Mouse (Mus musculus): Measurements from ENCODE around the gene Lrtm1.

Lrtm1 gene

DNA sequence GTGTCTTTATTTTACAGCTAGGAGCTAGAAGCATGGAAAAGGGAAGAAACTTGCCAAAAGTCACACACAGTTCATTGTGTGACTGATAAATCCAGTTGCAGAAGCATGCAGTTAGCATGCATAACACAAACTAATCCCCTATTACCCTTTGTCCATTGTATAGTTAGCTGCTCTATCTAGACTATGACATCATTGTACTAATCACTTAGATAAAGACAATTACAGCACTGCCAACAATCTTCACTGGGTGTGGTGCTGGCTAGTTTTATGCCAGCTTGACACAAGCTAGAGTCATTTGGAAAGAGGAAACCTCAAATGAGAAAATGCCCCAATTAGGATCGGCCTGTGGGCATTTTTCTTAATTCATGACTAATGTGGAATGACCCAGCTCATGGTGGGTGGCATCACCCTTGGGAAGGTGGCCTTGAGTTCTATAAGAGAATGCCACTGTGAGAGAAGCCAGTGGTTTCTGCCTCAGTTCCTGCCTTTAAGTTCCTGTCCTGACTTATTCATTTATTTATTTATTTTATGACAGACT, 13.9 kb downstream of the Lrtm1 start:
- DNase-seq (ENCODE audit: low read depth, low spot score), result no peak

DNA sequence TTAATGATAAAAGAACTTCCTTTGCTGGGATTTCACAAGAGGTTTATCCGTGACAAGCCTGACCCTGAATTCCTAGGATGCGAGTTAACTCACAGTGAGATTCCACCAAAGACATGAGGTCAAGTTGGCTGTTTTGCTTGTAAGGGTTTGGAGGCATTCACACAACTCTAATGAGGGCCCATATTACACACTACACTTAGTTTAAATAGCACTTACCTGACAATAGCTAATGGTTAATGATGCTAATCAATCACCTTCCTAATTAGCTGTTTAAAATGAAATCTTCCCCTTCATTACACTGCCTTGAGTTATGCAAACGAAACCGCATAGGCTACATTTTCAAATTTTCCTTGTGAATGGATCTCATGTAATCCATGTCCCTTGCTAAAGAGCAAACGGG, 20.2 kb downstream of the Lrtm1 start:
- DNase-seq (ENCODE audit: low read depth, low spot score), result no peak

DNA sequence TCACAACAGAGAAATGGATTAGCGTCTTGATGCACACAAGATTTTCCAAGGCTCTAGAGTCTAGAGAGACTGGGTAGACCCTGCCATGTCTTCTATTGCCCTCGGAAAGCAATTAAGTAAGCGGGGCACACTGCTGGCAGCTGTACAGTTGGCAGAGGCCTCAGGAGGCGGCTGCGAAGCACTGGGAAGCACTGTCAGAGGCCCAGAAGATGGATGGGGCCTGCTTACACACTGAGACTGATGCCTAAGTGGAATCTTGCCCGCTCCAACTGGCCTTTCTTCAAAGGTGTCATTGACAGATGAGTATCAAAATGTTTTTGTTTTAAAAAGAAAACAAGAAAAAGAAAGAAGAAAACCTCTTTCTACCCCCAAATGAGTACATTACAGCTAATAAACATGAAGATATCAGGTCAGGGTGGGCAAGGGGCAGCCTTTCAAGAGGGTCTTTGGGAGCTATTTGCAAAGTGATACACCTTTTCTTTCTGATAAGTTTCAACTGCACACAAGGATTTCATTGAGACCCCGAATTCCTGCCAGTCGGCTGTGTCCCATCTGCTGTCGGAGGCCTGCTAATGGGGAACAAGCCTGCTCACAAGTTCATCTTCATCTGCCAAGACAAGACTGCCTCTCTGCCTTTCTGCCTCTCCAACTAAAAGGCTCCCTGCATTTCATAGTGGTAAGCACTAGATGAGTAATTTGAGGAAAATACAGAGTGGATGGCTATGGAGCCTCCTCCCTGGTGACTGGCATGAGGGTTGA, 22.8 kb downstream of the Lrtm1 start:
- no peak for DNase-seq (ENCODE audit: low read depth, low spot score)

DNA sequence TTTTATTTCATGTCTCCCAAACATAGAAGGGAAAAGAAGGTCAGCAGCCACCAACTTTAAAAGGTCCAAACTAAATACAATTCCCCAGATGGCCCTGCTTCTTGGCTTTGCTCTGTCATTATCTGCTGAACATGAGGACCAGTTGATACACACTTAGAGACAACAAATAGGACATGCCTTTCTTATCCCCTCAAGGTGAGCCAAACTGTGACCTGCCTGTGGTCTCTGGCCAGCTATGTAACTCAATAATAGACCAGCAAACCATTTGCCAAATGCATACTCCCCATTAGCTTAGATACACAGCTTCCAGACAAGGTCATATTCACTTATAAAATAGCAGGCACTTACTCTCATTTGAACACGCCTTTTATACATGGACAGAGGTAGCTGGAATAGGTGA, 23.5 kb downstream of the Lrtm1 start:
- DNase-seq (ENCODE audit: low read depth, low spot score), result no peak

DNA sequence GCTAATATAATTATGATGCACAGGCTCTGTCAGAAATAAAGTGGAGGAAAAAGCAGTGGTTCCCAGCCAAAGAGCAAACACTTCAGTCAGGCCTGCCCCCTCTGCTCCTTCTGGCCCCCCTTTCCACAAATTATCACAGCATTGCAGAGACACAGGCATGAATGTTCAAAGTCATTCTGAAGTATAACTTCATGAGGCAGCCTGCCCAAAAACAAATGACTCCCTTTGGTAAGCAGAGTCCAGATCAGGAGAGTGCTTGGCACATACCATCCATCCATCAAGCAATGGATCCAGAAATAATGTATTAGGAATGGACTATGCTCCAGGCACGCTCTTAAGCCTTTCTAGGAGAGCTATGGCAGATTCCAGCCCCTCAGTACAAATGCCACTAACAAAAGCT, 24.3 kb downstream of the Lrtm1 start:
- no peak for DNase-seq (ENCODE audit: low read depth, low spot score)

DNA sequence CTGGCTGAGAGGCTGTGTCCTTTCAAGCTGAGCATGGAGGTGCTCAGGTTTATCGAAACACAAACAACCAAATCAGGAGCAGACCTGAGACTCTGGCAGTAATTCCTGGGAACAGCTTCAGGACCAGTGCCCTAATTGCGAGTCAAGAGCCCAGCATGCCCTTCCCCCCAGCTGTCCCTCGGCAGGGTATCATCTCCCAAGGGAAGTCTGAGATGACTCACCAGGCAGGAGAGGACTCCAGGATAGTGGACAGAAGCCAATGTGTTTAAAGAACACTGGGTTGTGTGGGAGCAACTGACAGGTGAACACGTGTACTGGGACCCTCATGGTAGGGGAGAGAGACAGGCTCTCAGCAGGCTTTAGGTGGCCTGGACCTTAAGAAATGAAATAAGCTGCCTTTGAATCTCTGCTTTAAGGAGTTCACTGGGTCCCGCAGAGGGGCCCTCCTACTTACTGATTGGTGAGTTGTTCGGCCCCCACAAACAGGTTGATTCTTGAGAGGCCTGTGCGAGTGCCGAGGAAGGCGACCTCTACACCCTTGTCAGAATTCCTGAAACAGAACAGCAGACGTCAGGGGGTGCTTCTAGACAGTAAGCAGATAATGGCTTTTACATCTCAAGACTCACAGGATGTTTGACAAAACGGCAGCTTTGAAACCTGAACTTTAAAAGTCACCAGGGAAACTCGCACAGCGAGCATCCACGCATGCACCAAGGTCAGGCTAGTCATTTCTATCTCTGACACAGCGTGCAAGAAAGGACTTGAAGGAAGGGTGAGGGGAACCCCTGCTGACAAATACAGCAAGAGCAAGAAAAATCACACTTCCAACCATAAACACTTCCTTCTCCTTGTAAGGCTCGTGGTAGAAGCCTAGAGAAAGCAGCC, 34.2 kb downstream of the Lrtm1 start:
- no peak for DNase-seq (ENCODE audit: low read depth, low spot score)

DNA sequence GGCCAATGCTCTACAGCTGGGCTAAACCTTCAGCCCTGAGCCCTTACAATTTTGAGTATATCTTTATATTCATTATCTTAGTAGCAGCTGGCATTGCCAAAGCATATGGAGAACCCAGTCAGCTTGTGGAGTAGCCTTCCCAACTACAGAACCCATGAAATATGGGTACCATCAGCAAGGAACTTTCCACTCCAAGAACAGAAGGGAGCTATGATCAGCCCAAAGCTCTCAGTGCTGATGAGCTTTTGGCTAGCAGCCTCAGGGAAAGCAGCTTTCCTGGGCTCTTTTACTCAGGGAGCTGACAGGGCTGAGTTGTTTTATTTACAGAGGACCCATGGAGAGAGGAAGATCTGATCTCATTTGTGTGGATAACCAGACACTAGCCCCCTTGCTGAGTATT, 42.7 kb downstream of the Lrtm1 start:
- peak; percentile 55 for DNase-seq (ENCODE audit: low read depth, low spot score)

DNA sequence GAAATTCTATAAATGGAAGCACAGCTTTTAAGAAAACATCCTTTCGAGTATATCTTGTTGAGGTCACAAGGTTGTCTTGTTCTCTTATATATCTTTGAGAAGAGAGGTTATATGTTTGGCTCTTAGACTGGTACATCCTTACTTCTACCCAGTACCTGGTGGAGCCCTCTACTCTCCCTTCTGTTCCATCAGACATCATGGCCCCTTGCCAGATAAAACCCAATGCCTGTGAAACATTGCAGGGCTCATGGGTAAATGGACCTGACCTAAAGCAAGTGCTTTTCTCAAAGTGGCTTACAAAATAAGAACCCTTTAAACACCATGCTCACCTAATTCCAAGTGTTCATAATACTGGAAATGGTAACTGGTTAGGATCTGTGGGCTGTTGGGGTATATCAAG, 43.5 kb downstream of the Lrtm1 start:
- DNase-seq (ENCODE audit: low read depth, low spot score), result no peak

DNA sequence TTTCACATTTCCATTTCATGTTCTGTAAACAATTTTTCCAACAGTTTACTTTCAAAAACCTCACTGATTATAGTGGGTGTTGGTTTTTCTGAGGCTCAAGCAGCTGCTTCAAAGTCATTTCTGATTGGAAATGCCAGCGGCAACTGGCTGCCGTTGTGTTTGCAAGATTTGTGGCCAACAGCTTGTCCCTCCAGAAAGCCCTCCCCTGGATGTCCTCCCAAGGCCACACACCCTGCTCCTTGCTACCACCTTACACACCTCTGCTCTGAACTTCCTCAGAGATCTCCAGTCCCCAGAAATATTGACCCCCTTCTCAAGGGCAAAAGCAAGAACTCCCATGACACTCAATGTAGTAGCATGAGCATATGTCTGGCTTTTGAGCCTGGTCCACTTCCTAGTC, 44.7 kb downstream of the Lrtm1 start:
- DNase-seq (ENCODE audit: low read depth, low spot score), result no peak

DNA sequence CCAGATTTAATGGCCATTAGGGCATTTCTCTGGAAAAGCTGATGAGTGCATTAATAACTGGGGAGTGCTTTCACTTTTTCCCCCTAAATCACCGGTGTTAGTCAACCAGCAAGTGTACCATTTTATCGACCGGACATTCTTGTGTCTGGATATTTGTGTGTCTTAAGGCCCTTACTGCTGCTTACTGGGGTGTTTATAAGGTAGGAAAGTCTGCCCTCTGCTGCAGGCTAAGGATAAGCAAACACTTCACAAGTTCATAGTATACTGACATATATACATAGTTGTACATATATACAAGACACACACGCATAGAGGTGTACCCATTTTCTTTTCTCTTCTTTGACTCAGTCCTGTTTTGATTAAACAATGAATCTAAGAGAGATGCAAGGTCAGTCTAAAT, 55.7 kb downstream of the Lrtm1 start:
- peak; percentile 60 for DNase-seq (ENCODE audit: low read depth, low spot score)

DNA sequence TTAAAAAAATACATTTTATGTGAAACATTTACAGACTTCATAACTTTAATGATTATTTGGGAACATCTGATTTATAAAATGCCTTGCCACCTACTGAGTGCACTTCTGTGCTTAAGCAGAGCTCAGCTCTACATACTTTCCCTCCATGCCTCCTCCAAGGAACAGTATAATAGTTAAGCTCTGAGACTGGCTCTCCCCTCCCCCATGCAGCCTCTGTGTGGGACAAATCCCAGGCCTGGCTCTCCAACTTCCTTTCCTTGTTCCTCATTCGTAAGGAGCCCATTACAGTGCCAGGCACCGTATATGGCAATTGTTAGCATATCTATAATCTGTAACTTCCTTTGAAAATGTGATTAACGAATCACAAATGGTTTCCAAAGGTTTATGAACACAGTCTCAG, 59.4 kb downstream of the Lrtm1 start:
- DNase-seq (ENCODE audit: low read depth, low spot score), result no peak

DNA sequence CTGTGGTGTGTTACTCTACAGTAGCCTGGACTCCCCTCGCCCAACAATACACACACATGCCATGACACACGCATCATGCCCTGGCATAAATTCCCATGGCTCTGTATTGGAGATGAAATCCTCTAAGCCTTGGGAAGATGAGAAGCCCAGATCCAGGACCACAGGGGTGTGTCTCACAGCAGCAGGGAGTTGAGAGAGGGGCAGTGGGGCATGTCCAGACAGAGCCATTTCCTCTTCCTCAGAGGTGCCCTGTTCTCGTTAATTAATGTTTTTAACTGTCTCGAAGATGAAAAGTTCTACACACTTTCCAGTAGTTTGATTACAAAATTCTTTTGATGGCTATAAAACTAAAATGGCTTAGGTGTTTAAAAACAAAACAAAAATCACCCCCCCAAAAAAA, 62.2 kb downstream of the Lrtm1 start:
- DNase-seq (ENCODE audit: low read depth, low spot score), result no peak

DNA sequence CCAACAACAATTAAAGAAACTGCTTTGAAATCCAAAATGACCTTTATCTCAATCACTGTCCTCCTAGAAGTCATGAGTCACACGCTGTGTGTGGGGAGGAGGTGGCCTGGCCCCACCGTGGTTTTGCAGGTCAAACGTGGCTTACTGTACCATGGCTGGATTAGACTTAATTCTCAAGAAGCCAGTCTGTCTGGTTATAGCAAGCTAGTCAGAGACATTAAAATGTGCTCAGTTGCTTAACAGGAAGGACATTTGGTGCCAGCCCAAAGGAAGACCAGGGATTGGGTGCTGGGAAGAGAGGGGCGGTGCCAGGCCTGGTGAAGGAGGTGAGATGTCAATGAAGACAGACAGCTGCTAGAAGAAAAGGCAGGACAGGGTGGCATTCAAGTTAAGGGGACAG, 62.6 kb downstream of the Lrtm1 start:
- DNase-seq (ENCODE audit: low read depth, low spot score), result no peak

DNA sequence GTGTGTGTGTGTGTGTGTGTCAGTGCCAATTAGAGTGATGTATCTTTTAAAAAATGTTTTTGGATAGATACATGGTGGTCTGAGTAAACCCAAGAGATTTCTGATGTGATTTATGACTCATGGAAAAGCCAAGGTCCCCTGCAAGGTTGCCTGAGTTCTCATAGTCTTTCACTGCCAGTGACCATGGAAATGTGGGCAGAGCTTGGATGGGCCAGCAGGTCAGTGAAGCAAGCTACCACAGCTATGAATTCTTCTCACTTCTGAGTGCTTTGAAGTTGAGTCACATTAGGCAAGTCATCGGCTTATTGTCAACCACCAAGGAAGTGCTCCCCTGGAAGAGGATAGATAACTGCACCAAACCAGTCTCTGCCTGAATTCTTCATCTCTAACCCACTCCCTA, 64.2 kb downstream of the Lrtm1 start:
- DNase-seq (ENCODE audit: low read depth, low spot score), result no peak

Data from brain, adult 2 months (tissue).